Mouse (Mus musculus) neural tube, embryonic 11.5 days (tissue): ENCODE results near the gene Glod4. TPM values are rescaled to one million over a fixed set of nuclear protein-coding genes. Genes with fewer than 3 reads are reported as not detected.
"Not testable (repeated sequence)": the region's sequence is repeated elsewhere in the genome, so short reads cannot be mapped to it uniquely, and the experiment has no call there.

ENCODE experiments used
- ATAC-seq: fragments of 200-750 bp; cut with Nextera tagmentation; 2 replicates; pipeline ENCODE4 v1.8.0; 2017; ENCODE audit warnings: moderate number of reproducible peaks, mild to moderate bottlenecking, moderate TSS enrichment, moderate library complexity; ENCODE audit not compliant: insufficient read depth, low FRiP score, low TSS enrichment
- DNase-seq: peaks from one replicate; pipeline ENCODE4 v3.0.0-alpha.2; 2015; ENCODE audit warnings: low spot score
- H3K27ac ChIP-seq: fragments of 300-500 bp; sonication (generic); 2 replicates; pipeline ENCODE4 v1.5.1; 2014; ENCODE audit warnings: low read depth, mild to moderate bottlenecking, low read length
- H3K27me3 ChIP-seq: fragments of 300-500 bp; sonication (generic); 2 replicates; pipeline ENCODE4 v1.6.1; 2014; ENCODE audit warnings: mild to moderate bottlenecking, low read length, mixed read lengths; ENCODE audit not compliant: control insufficient read depth, insufficient read depth
- H3K36me3 ChIP-seq: fragments of 300-500 bp; sonication (generic); 2 replicates; pipeline ENCODE4 v1.6.1; 2014; ENCODE audit warnings: mild to moderate bottlenecking, low read length, moderate library complexity, mixed read lengths; ENCODE audit not compliant: control insufficient read depth, insufficient read depth
- H3K4me1 ChIP-seq: fragments of 300-500 bp; sonication (generic); 2 replicates; pipeline ENCODE4 v1.6.1; 2014; ENCODE audit warnings: low read length, mixed read lengths; ENCODE audit not compliant: control insufficient read depth, insufficient read depth
- H3K4me2 ChIP-seq: fragments of 300-500 bp; sonication (generic); 2 replicates; pipeline ENCODE4 v1.6.1; 2014; ENCODE audit warnings: low read depth, mild to moderate bottlenecking, moderate library complexity
- H3K4me3 ChIP-seq: fragments of 300-500 bp; sonication (generic); 2 replicates; pipeline ENCODE4 v1.5.1; 2014; ENCODE audit warnings: low read depth, low read length
- H3K9ac ChIP-seq: fragments of 300-500 bp; sonication (generic); 2 replicates; pipeline ENCODE4 v1.6.1; 2014; ENCODE audit warnings: mild to moderate bottlenecking, low read length
- H3K9me3 ChIP-seq: fragments of 300-500 bp; sonication (generic); 2 replicates; pipeline ENCODE4 v1.6.1; 2016; ENCODE audit warnings: low read length; ENCODE audit not compliant: control insufficient read depth
- WGBS: fragments of 180-500 bp; shearing (Covaris S2); extraction: QIAGEN DNeasy Blood & Tissue Kit; methylation state at CpG from one replicate; pipeline ENCODE4 v1.1.7; 2014; 5-methylcytosine and 5-hydroxymethylcytosine counted together
- polyA plus RNA-seq: library from polyadenylated mRNA; unstranded; fragments of >200 nt; fragmentation: Nextera tagmentation; extraction: Ambion mirVana; gene quantifications from 2 replicates; pipeline ENCODE4 v1.2.1, GENCODE M21; 2014

Gene Glod4
- polyA plus RNA-seq, 1 experiment from 2014 or later: 116 TPM

DNA sequence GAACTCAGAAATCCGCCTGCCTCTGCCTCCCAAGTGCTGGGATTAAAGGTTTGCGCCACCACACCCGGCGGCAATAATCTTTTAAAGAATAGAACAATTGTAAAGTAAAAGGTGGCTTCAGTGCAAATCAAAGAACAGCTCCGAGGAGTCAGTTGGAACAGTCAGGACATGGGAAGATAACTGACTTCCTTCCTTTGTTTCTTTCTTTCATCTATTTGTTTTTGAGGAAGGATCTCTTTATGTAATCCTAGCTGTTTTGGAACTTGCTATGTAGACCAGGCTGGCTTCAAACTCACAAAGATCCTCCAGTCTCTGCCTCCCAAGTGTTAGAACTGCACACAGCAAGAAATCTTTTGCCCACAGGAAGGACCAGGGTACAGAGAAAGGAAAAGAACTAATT, 18.9 kb downstream of the Glod4 start:
- no peak for DNase-seq
- peaks cover 3% of the 10 kb centered on the region; the same call in 1 of the 2 replicates for H3K36me3 ChIP-seq
- ATAC-seq: no peak

DNA sequence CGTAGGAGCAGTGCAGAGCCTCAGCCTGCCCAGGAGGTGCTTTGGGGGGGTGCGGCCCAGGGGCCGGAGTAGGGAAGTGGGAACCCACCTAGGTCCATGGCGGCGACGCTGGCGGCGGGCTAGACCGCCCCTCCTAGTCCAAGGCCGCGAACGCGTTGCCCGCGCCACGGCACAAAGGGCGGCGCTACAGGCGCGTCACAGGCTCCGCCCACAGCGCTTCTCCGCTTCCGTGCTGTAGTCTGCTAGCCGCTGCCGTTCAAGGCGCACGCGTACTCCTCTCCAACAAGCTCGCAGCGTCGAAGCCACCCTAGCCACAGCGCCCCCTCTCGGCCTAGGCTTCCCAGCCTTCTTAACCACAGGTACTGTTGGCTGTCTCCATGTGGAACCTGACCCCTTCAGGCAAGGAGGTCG, 26.1 kb downstream of the Glod4 start, which contains the start of the genes Dbil5 and Gemin4:
Dbil5 (plus strand) TSS at position 219 of the 411 bp plus-strand sequence.
Gemin4 (minus strand) TSS at position 275 of the 411 bp plus-strand sequence.
- peak within 1 kb of the TSS; percentile 95 for H3K9ac ChIP-seq
- no peaks in the 10 kb centered on the region for H3K4me1 ChIP-seq
- H3K9me3 ChIP-seq: no peaks in the 10 kb centered on the region
- peak; percentile 99 for DNase-seq
- H3K4me2 ChIP-seq: peak within 1 kb of the TSS; percentile 85
- peak within 1 kb of the TSS; percentile 83 for H3K27ac ChIP-seq
- peaks cover 12% of the 10 kb centered on the region for H3K36me3 ChIP-seq
- H3K27me3 ChIP-seq: no peaks in the 10 kb centered on the region
- peak within 1 kb of the TSS; percentile 83 for H3K4me3 ChIP-seq
- peak; percentile 98 for ATAC-seq
- 0% methylated on average over 33 of the region's 35 CpGs for WGBS

More for the DNA sequence above, 18.9 kb downstream of the Glod4 start:
- no peak overlapping the region for H3K9ac ChIP-seq
- H3K27ac ChIP-seq: no peak overlapping the region
- H3K4me2 ChIP-seq: no peak overlapping the region
- no peaks in the 10 kb centered on the region for H3K27me3 ChIP-seq
- 89% methylated on average over 5 of the region's 5 CpGs for WGBS
- no peaks in the 10 kb centered on the region for H3K9me3 ChIP-seq
- no peaks in the 10 kb centered on the region for H3K4me1 ChIP-seq
- H3K4me3 ChIP-seq: no peak overlapping the region

DNA sequence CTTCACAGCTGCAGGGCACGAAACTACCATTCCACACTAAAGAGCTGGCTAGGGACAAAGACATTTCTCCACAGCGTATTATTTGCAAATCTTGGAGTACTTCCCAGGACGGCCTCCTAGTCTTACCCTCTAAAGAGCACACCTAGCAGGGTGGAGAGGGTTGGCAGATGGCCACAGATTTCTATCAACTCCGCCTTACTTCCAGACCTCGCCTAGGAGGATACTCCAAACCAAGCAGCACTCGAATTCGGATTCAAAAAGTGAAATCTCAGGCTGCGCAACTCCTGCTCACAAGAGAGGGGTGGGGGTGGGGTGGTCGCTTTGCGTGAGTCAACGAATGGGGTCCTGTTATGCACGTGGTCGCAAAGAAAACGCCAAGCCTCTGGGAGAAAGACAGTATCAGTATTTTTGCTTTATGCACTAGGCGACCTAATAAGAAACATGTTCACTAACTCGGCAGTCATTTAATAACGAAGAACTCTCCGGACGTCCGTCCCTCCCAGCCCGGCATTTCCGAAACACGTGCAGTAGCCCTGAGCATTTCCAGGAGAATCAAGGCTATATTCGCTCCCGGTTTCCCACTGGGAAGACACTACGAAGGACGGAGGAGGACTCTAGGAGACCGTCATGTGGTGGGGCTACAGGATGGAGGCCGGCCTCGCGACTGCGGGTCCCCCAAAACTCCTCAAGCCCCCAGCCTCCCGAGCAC, 26.7 kb downstream of the Glod4 start:
- H3K36me3 ChIP-seq: peaks cover 12% of the 10 kb centered on the region
- H3K4me2 ChIP-seq: peak overlapping the region; percentile 85
- peak overlapping the region; percentile 83 for H3K27ac ChIP-seq
- H3K4me3 ChIP-seq: peak overlapping the region; percentile 83
- DNase-seq: peak; percentile 58
- ATAC-seq: peak; percentile 31
- no peaks in the 10 kb centered on the region for H3K27me3 ChIP-seq
- no peaks in the 10 kb centered on the region for H3K4me1 ChIP-seq
- no peaks in the 10 kb centered on the region for H3K9me3 ChIP-seq
- peak overlapping the region; percentile 95 for H3K9ac ChIP-seq
- 5% methylated on average over 33 of the region's 33 CpGs for WGBS

DNA sequence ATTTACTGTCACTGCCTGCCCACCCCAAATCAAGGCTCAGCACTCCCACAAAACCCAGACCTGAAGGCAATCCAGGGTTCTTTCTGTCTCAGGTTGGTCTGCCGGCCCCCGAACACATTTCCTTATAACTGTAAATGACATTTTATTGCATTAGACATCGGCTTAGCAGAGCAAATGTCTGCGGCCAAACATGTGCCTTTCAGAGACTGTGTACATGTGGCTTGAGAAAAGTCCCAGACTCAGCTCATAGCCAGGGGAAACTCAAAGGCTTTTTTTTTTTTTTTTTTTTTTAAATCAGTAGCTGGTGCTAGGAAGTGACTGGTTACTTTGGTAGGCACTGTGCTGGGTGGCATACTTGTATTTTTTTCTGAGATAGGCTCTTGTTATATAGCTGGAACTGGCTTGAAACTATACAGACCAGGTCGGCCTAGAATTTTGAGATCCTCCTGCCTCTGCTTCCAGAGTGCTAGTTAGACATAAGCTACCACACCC, 27.4 kb downstream of the Glod4 start:
- H3K27ac ChIP-seq: no peak overlapping the region
- no peaks in the 10 kb centered on the region for H3K4me1 ChIP-seq
- no peaks in the 10 kb centered on the region for H3K9me3 ChIP-seq
- WGBS: 97% methylated on average over 5 of the region's 5 CpGs
- peak overlapping the region; percentile 95 for H3K9ac ChIP-seq
- ATAC-seq (no peak), DNase-seq (no peak)
- no peaks in the 10 kb centered on the region for H3K27me3 ChIP-seq
- peaks cover 12% of the 10 kb centered on the region for H3K36me3 ChIP-seq
- H3K4me3 ChIP-seq: peak overlapping the region; percentile 83
- peak overlapping the region; percentile 85 for H3K4me2 ChIP-seq

DNA sequence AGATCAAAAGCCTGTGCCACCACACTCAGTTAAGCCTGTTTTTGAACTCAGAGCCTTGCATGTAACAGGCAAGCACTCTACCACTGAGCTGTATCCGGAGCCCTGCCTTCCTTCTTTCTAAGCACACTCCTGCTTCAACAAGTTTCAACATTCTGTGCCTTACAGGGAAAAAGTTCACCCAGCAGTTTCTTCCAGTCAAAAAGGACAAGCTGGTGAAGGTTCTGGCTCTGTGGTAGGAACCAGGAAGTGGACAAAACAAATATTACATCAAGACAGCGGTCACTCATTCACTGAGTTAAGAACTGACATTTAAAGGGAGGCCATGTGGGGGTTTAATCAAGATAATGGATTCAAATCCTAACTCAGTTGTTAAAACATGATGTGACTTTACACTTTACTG, 28.5 kb downstream of the Glod4 start:
- Histone ChIP-seq H3K27ac (no peak overlapping the region), H3K4me2 (no peak overlapping the region), H3K9me3 (no peaks in the 10 kb centered on the region), H3K4me1 (no peaks in the 10 kb centered on the region), H3K36me3 (peaks cover 12% of the 10 kb centered on the region), H3K27me3 (no peaks in the 10 kb centered on the region), H3K9ac (no peak overlapping the region), H3K4me3 (no peak overlapping the region)
- ATAC-seq (no peak), DNase-seq (no peak)
- 96% methylated on average over 2 of the region's 2 CpGs for WGBS

DNA sequence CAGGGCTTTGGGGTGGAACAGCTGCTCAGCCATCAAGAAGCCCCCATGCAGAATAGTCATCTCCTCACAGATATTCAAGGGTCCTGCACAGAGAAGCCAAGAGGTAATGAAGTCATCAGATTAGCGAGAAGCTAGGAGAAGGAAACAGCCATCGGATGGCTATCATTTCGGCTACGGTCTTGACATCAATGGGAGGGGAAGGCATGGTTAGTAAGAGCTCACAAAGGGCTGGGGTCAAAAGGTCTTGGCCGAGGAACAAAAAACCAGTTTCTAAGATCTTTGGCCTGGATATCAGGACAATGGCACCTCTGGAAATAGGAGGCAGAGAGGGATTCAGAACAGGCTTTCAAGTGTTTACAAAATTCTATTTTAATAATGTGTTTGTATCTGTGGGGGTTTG, 29.7 kb downstream of the Glod4 start:
- H3K4me2 ChIP-seq: no peak overlapping the region
- no peaks in the 10 kb centered on the region for H3K27me3 ChIP-seq
- no peaks in the 10 kb centered on the region for H3K4me1 ChIP-seq
- 51% methylated on average over 5 of the region's 5 CpGs for WGBS
- peaks cover 12% of the 10 kb centered on the region for H3K36me3 ChIP-seq
- no peak overlapping the region for H3K27ac ChIP-seq
- H3K9ac ChIP-seq: no peak overlapping the region
- ATAC-seq (no peak), DNase-seq (no peak)
- no peaks in the 10 kb centered on the region for H3K9me3 ChIP-seq
- H3K4me3 ChIP-seq: no peak overlapping the region

DNA sequence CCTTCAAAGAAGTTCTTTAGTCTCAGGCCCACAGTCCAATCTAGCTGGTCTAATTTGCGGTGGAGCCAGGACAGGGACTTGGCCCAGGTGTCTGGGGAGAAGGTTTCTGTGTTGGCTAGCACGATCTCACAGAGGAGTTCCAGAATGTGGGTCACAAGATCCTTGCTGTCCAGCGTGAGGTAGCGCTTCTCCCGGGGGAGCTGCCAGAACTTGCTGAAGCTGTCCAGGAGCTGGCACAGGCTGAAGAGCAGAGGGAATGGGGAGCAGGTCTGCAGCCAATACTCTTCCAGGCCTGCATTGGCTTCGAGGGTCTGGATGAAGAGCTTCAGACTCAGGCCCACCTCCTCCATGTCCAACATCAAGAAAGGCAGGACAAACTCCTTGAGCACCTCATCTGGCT, 31.9 kb downstream of the Glod4 start:
- 87% methylated on average over 5 of the region's 6 CpGs for WGBS

DNA sequence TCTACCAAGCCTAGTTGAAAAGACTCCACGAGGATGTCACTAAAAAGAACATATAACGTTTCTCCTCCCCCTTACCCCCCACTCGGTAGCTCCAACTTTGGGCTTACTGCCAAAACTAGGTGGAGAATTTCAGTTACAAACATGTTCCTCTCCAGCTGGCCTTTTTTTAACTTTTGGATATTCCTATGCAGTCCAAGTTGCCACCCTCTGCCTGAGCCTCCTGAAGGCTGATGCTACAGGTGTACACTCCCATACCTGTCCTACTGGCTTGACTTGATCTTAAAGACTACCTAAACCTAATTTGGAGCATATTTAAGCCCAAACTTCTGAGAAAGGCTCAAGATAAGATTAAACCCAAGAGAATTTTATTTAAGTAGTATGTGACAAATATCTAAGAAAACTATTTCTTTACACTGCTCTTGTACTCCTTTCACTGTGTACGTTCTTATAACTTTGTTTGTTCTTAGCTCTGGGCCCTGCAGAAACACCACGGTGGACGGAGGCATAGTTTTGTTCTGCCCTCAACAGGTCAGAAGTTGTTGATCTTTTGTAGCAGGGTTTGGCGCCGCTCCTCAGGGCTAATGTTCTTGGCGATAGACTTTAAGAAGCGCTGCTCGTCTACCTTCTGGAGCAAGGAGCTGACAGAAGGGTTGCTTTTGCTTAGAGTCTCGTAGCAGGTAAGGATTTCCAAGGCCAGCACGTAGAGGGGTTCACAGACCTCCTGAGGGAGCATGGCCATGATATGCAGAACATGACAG, 33.1 kb downstream of the Glod4 start:
- DNase-seq (no peak), ATAC-seq (no peak)
- Histone ChIP-seq H3K36me3 (peaks cover 16% of the 10 kb centered on the region), H3K4me2 (no peak overlapping the region), H3K9me3 (no peaks in the 10 kb centered on the region), H3K27ac (no peak overlapping the region), H3K9ac (no peak overlapping the region), H3K27me3 (no peaks in the 10 kb centered on the region), H3K4me3 (no peak overlapping the region), H3K4me1 (no peaks in the 10 kb centered on the region)
- 94% methylated on average over 13 of the region's 13 CpGs for WGBS

More for the DNA sequence above, 31.9 kb downstream of the Glod4 start:
- not testable (repeated sequence) for H3K4me1 ChIP-seq, H3K4me3 ChIP-seq, H3K27me3 ChIP-seq, ATAC-seq, DNase-seq, H3K9me3 ChIP-seq, H3K9ac ChIP-seq, H3K27ac ChIP-seq, H3K4me2 ChIP-seq
- peaks cover 16% of the 10 kb centered on the region for H3K36me3 ChIP-seq
